Comparison of ENCODE assay signal across 27 mouse cellular contexts in the genomic region with DNA sequence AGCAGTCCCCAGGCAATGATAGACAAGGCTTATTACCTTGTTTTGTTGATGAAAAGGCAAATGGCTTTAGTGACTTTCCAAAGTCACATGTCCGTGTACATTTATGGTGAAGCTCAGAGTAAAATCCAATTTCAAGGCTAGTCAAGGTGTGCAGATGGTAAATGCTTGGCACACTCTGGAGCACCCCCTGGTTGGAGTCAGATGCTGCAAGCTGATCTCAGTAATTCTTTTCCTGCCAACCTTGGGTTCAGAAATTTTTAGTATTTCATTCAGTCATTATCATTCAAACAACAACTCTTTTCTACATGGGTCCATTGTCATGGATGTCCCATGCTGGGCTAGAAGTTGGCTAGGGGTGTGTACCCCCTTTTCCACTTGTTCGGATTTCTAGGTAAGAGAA.
"Had no signal": no experiment of that assay in that cellular context is flagged by ENCODE, and none has a peak within 500 bp of the region (broad histone marks: within the 10 kb centered on the region; RNA-seq: fewer than 3 reads in every experiment).

No protein-coding gene starts in this region.

- H3K36me3 ChIP-seq: heart, embryonic 15.5 days; hindbrain, embryonic 13.5 days; hindbrain, embryonic 15.5 days had no signal

- H3K27me3 ChIP-seq: heart, embryonic 13.5 days; heart, embryonic 15.5 days; hindbrain, embryonic 13.5 days; hindbrain, embryonic 15.5 days; kidney, embryonic 15.5 days; limb, embryonic 13.5 days; limb, embryonic 15.5 days; liver, embryonic 12.5 days had no signal

- H3K9me3 ChIP-seq: heart, embryonic 10.5 days; heart, embryonic 13.5 days; heart, embryonic 15.5 days; hindbrain, embryonic 13.5 days; hindbrain, embryonic 15.5 days; kidney, embryonic 15.5 days; limb, embryonic 13.5 days; limb, embryonic 15.5 days; liver, embryonic 12.5 days had no signal

- H3K9ac ChIP-seq: heart, embryonic 13.5 days; heart, embryonic 15.5 days; hindbrain, embryonic 13.5 days; hindbrain, embryonic 15.5 days; kidney, embryonic 15.5 days; limb, embryonic 13.5 days; limb, embryonic 15.5 days; liver, embryonic 12.5 days; liver, embryonic 14.5 days had no signal

- H3K4me3 ChIP-seq: heart, adult 2 months; heart, embryonic 10.5 days; heart, embryonic 13.5 days; heart, embryonic 15.5 days; hindbrain, embryonic 13.5 days; hindbrain, embryonic 15.5 days; kidney, embryonic 15.5 days; limb, embryonic 13.5 days; limb, embryonic 15.5 days; liver, embryonic 12.5 days had no signal

- H3K27ac ChIP-seq: heart, adult 2 months; heart, embryonic 10.5 days; hindbrain, embryonic 15.5 days; hindbrain, postnatal 0 days; kidney, embryonic 15.5 days; kidney, postnatal 0 days; limb, embryonic 13.5 days; limb, embryonic 15.5 days; liver, embryonic 12.5 days; liver, embryonic 14.5 days had no signal

- DNase-seq: gastrocnemius, postnatal 14 days; gastrocnemius, postnatal 36 days; heart, adult 11 months; heart, adult 2 months; heart, postnatal 14 days; heart, postnatal 36 days; kidney, adult 11 months; kidney, adult 2 months; kidney, adult 9 months; kidney, postnatal 14 days; kidney, postnatal 36 days; layer of hippocampus, adult 9-11 months; layer of hippocampus, postnatal 36 days; left cerebral cortex, postnatal 4 days had no signal

- ATAC-seq: hindbrain, postnatal 0 days; intestine, embryonic 16.5 days; liver, embryonic 12.5 days had no signal

- H3K4me2 ChIP-seq: heart, embryonic 13.5 days; heart, embryonic 15.5 days; hindbrain, embryonic 13.5 days; hindbrain, embryonic 15.5 days; kidney, embryonic 15.5 days; limb, embryonic 13.5 days; limb, embryonic 15.5 days; liver, embryonic 12.5 days had no signal
